Mouse (Mus musculus): ENCODE data around the gene Nomo1. TPM values are rescaled to one million over a fixed set of nuclear protein-coding genes. Genes with fewer than 3 reads are reported as not detected.
A peak's percentile ranks its signal among the peaks of the same experiment; 100 is the strongest.

The Nomo1 gene
- polyA plus RNA-seq, 1 experiment from 2014 or later, result 95.7 TPM

GRCm38 (mm10) chr7:46122964-46123363, 89.5 kb downstream of the Nomo1 start:
- 15% methylated on average over 4 of the region's 4 CpGs for WGBS
- no peaks in the 10 kb centered on the region for H3K9me3 ChIP-seq (ENCODE audit: control insufficient read depth, low read length)
- no peaks in the 10 kb centered on the region for H3K27me3 ChIP-seq (replicated peaks; ENCODE audit: control insufficient read depth, insufficient read depth, low read length)
- H3K4me1 ChIP-seq (ENCODE audit: control insufficient read depth, insufficient read depth, low read length), result peaks cover 4% of the 10 kb centered on the region; the same call in 1 of the 2 replicates
- peak; percentile 79 for ATAC-seq
- no peak overlapping the region for H3K9ac ChIP-seq (ENCODE audit: low read depth, low read length)
- no peaks in the 10 kb centered on the region for H3K36me3 ChIP-seq (ENCODE audit: control insufficient read depth, insufficient read depth, low read length)
- H3K4me2 ChIP-seq (ENCODE audit: low read depth, low read length), result no peak overlapping the region
- 0 out of 2 replicates have a peak overlapping the region, but pooled peaks have one; percentile 47 for H3K27ac ChIP-seq (ENCODE audit: low read length)
- no peak overlapping the region for H3K4me3 ChIP-seq (ENCODE audit: low read length)

DNA sequence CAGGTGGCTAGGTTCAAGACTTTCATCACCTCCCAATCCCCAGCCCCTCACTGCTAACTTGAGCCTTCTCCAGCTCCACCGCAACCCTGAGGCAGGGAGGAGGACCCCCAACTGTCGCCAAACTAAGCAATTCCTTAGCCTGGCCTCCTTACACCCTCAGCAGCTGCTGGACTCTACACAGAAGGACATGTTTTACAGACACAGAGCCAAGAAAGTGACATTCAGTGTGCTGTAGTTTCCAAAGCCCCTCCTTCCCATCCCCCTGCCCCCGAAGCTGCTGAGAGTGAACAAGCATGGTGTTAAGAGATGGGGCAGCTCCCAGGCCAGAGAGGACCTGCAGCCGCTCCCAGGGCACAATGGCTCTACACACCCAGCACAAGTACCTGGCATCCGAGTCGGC, 91.0 kb downstream of the Nomo1 start:
- Histone ChIP-seq H3K27me3 (replicated peaks; ENCODE audit: control insufficient read depth, insufficient read depth, low read length) (no peaks in the 10 kb centered on the region), H3K4me1 (ENCODE audit: control insufficient read depth, insufficient read depth, low read length) (peaks cover 4% of the 10 kb centered on the region; the same call in 1 of the 2 replicates), H3K9ac (ENCODE audit: low read depth, low read length) (no peak overlapping the region), H3K9me3 (ENCODE audit: control insufficient read depth, low read length) (no peaks in the 10 kb centered on the region), H3K27ac (ENCODE audit: low read length) (no peak overlapping the region), H3K4me2 (ENCODE audit: low read depth, low read length) (no peak overlapping the region), H3K4me3 (ENCODE audit: low read length) (no peak overlapping the region), H3K36me3 (ENCODE audit: control insufficient read depth, insufficient read depth, low read length) (no peaks in the 10 kb centered on the region)
- no peak for ATAC-seq
- 61% methylated on average over 6 of the region's 6 CpGs for WGBS

GRCm38 (mm10) chr7:46125340-46125739, 91.8 kb downstream of the Nomo1 start:
- Histone ChIP-seq H3K36me3 (ENCODE audit: control insufficient read depth, insufficient read depth, low read length) (no peaks in the 10 kb centered on the region), H3K9ac (ENCODE audit: low read depth, low read length) (no peak overlapping the region), H3K9me3 (ENCODE audit: control insufficient read depth, low read length) (no peaks in the 10 kb centered on the region), H3K4me3 (ENCODE audit: low read length) (no peak overlapping the region), H3K27ac (ENCODE audit: low read length) (no peak overlapping the region), H3K4me1 (ENCODE audit: control insufficient read depth, insufficient read depth, low read length) (peaks cover 4% of the 10 kb centered on the region; the same call in 1 of the 2 replicates), H3K27me3 (replicated peaks; ENCODE audit: control insufficient read depth, insufficient read depth, low read length) (no peaks in the 10 kb centered on the region), H3K4me2 (ENCODE audit: low read depth, low read length) (no peak overlapping the region)
- WGBS, result 85% methylated on average over 9 of the region's 11 CpGs
- ATAC-seq, result no peak

DNA sequence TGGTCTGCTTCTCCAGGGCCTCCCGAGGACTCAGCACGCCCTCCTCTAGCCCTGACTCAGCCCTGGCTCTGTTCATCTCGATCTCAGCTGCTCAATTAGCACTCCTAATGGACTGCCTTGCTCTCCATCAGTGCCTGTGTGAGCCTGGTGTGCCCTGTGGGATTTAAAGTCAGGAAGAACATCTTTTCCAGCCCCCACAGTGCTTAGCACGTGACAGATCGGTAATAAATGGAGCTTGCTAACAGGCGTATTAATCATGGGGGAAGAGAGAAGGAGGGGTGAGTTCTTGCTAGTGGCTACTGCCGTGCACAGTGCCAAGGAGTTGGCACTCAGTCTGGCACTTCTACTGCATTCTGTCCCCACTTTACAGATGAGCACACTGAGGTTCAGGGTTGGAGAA, 94.7 kb downstream of the Nomo1 start:
- Histone ChIP-seq H3K9me3 (ENCODE audit: control insufficient read depth, low read length) (no peaks in the 10 kb centered on the region), H3K27ac (ENCODE audit: low read length) (no peak overlapping the region), H3K27me3 (replicated peaks; ENCODE audit: control insufficient read depth, insufficient read depth, low read length) (no peaks in the 10 kb centered on the region), H3K4me1 (ENCODE audit: control insufficient read depth, insufficient read depth, low read length) (peaks cover 3% of the 10 kb centered on the region), H3K4me3 (ENCODE audit: low read length) (no peak overlapping the region), H3K36me3 (ENCODE audit: control insufficient read depth, insufficient read depth, low read length) (no peaks in the 10 kb centered on the region), H3K9ac (ENCODE audit: low read depth, low read length) (no peak overlapping the region), H3K4me2 (ENCODE audit: low read depth, low read length) (no peak overlapping the region)
- peak; percentile 15; the same call in 1 of the 2 replicates for ATAC-seq
- WGBS, result 35% methylated on average over 7 of the region's 7 CpGs

DNA sequence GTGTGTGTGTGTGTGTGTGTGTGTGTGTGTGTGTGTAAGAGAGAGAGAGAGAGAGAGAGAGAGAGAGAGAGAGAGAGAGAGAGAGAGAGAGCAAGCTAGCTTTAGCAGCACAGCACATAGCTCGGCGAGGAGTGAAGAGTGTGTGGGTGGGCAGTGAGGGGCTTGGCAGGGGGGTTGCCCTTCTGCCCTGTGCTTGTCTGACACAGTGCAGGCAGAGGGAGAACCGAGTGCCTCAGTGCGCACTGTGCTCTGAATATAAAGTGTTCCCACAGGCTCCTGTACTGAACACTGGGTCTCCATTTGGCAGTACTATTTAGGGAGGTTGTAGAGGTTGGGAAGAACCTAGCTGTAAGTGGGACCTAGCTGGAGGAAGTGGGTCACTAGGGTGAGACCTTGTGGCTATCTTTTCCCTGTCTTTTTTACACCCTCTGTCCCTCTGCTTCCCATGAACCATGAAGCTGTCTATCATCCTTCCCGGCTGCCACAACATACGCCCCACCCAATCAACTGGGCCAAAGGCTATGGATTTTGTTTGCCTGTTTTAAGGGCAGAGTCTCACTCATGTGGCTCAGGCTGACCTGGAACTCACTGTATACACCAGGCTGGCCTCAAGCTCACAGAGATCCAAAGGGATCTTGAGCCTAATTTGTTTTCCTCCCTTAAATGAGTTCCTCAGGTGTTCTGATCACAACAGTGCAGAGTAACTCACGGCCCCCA, 96.1 kb downstream of the Nomo1 start:
- peak; percentile 56; the same call in 1 of the 2 replicates for ATAC-seq
- no peaks in the 10 kb centered on the region for H3K9me3 ChIP-seq (ENCODE audit: control insufficient read depth, low read length)
- WGBS, result 39% methylated on average over 7 of the region's 7 CpGs
- H3K4me2 ChIP-seq (ENCODE audit: low read depth, low read length), result no peak overlapping the region
- H3K4me1 ChIP-seq (ENCODE audit: control insufficient read depth, insufficient read depth, low read length), result peaks cover 5% of the 10 kb centered on the region; the same call in 1 of the 2 replicates
- no peak overlapping the region for H3K27ac ChIP-seq (ENCODE audit: low read length)
- no peaks in the 10 kb centered on the region for H3K36me3 ChIP-seq (ENCODE audit: control insufficient read depth, insufficient read depth, low read length)
- H3K9ac ChIP-seq (ENCODE audit: low read depth, low read length), result no peak overlapping the region
- H3K4me3 ChIP-seq (ENCODE audit: low read length), result no peak overlapping the region
- H3K27me3 ChIP-seq (replicated peaks; ENCODE audit: control insufficient read depth, insufficient read depth, low read length), result no peaks in the 10 kb centered on the region

GRCm38 (mm10) chr7:46130723-46131122, 97.2 kb downstream of the Nomo1 start:
- H3K27ac ChIP-seq (ENCODE audit: low read length), result no peak overlapping the region
- no peak overlapping the region for H3K9ac ChIP-seq (ENCODE audit: low read depth, low read length)
- H3K4me3 ChIP-seq (ENCODE audit: low read length), result no peak overlapping the region
- peak; percentile 39; the same call in 1 of the 2 replicates for ATAC-seq
- no peak overlapping the region for H3K4me2 ChIP-seq (ENCODE audit: low read depth, low read length)
- no peaks in the 10 kb centered on the region for H3K9me3 ChIP-seq (ENCODE audit: control insufficient read depth, low read length)
- no peaks in the 10 kb centered on the region for H3K36me3 ChIP-seq (ENCODE audit: control insufficient read depth, insufficient read depth, low read length)
- 58% methylated on average over 7 of the region's 7 CpGs for WGBS
- H3K4me1 ChIP-seq (ENCODE audit: control insufficient read depth, insufficient read depth, low read length), result peaks cover 5% of the 10 kb centered on the region; the same call in 1 of the 2 replicates
- H3K27me3 ChIP-seq (replicated peaks; ENCODE audit: control insufficient read depth, insufficient read depth, low read length), result no peaks in the 10 kb centered on the region

- Histone ChIP-seq H3K9ac (ENCODE audit: low read depth, low read length) (no peak overlapping the region), H3K9me3 (ENCODE audit: control insufficient read depth, low read length) (no peaks in the 10 kb centered on the region), H3K36me3 (ENCODE audit: control insufficient read depth, insufficient read depth, low read length) (no peaks in the 10 kb centered on the region), H3K4me1 (ENCODE audit: control insufficient read depth, insufficient read depth, low read length) (peaks cover 5% of the 10 kb centered on the region; the same call in 1 of the 2 replicates), H3K27ac (ENCODE audit: low read length) (no peak overlapping the region), H3K4me2 (ENCODE audit: low read depth, low read length) (no peak overlapping the region), H3K27me3 (replicated peaks; ENCODE audit: control insufficient read depth, insufficient read depth, low read length) (no peaks in the 10 kb centered on the region), H3K4me3 (ENCODE audit: low read length) (no peak overlapping the region)
- ATAC-seq, result peak; percentile 59
- WGBS, result 35% methylated on average over 3 of the region's 3 CpGs
These were observed 97.8 kb downstream of the Nomo1 start for GRCm38 (mm10) chr7:46131266-46131665.

DNA sequence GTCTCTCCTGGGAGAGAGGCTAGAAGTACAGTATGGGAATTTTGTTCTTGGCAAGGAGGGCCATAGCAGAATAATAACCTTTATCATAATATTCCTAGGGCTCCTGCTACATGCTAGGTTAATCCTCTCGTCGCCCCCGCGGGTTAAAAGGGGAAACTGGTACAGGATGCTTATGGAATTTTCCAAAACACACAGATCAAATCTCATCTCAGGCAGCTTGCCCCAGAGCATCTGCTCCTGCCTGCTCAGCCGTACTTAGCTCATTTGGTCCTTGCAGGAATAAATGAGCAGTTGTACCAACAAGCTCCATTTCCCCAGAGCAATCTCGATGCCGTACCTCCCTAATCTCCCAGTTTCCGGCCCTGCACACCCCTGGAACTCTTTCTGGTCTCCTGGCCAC, 98.3 kb downstream of the Nomo1 start:
- Histone ChIP-seq H3K36me3 (ENCODE audit: control insufficient read depth, insufficient read depth, low read length) (no peaks in the 10 kb centered on the region), H3K4me2 (ENCODE audit: low read depth, low read length) (no peak overlapping the region), H3K27ac (ENCODE audit: low read length) (no peak overlapping the region), H3K4me3 (ENCODE audit: low read length) (no peak overlapping the region), H3K9me3 (ENCODE audit: control insufficient read depth, low read length) (no peaks in the 10 kb centered on the region), H3K4me1 (ENCODE audit: control insufficient read depth, insufficient read depth, low read length) (peaks cover 5% of the 10 kb centered on the region; the same call in 1 of the 2 replicates), H3K9ac (ENCODE audit: low read depth, low read length) (no peak overlapping the region), H3K27me3 (replicated peaks; ENCODE audit: control insufficient read depth, insufficient read depth, low read length) (no peaks in the 10 kb centered on the region)
- ATAC-seq, result no peak
- 72% methylated on average over 8 of the region's 8 CpGs for WGBS

- Histone ChIP-seq H3K4me1 (ENCODE audit: control insufficient read depth, insufficient read depth, low read length) (peaks cover 5% of the 10 kb centered on the region; the same call in 1 of the 2 replicates), H3K36me3 (ENCODE audit: control insufficient read depth, insufficient read depth, low read length) (no peaks in the 10 kb centered on the region), H3K9me3 (ENCODE audit: control insufficient read depth, low read length) (no peaks in the 10 kb centered on the region), H3K4me3 (ENCODE audit: low read length) (no peak overlapping the region), H3K9ac (ENCODE audit: low read depth, low read length) (no peak overlapping the region), H3K27ac (ENCODE audit: low read length) (no peak overlapping the region), H3K4me2 (ENCODE audit: low read depth, low read length) (no peak overlapping the region), H3K27me3 (replicated peaks; ENCODE audit: control insufficient read depth, insufficient read depth, low read length) (no peaks in the 10 kb centered on the region)
- WGBS, result 87% methylated on average over 12 of the region's 12 CpGs
- ATAC-seq, result no peak
These were observed 98.7 kb downstream of the Nomo1 start for GRCm38 (mm10) chr7:46132229-46132628.

Data from intestine, embryonic 16.5 days (tissue).